Mouse (Mus musculus) heart, adult 2 months (tissue): ENCODE results near the gene Prkacb.

ENCODE experiments used
- CTCF ChIP-seq: fragments of 200-600 bp; IDR thresholded peaks from 2 replicates; pipeline ENCODE4 v1.8.1; 2022; ENCODE audit warnings: antibody characterized with exemption, mild to moderate bottlenecking, moderate library complexity
- EP300 ChIP-seq: fragments of 200-500 bp; IDR thresholded peaks from 2 replicates; pipeline ENCODE4 v1.6.1; 2011; ENCODE audit warnings: low read depth, low read length, control low read depth; ENCODE audit not compliant: insufficient read depth
- POLR2A ChIP-seq: fragments of 200-500 bp; IDR thresholded peaks from 2 replicates; pipeline ENCODE4 v1.6.1; 2011; ENCODE audit warnings: mild to moderate bottlenecking, low read depth, low read length, control low read depth; ENCODE audit not compliant: insufficient read depth

- TF ChIP-seq CTCF: no peak
- no peak for TF ChIP-seq POLR2A
- TF ChIP-seq EP300: no peak
These were observed 41.9 kb downstream of the Prkacb start for GRCm38 (mm10) chr3:146770853-146771252.
